Mouse (Mus musculus): Measurements from ENCODE around the gene Ptprn2. TPM values are rescaled to one million over a fixed set of nuclear protein-coding genes. Genes with fewer than 3 reads are reported as not detected.

Gene Ptprn2
- polyA plus RNA-seq, 1 experiment from 2014 or later: 10.4 TPM

GRCm38 (mm10) chr12:117261165-117261440 lies 775.6 kb downstream of the Ptprn2 start:
- H3K27me3 ChIP-seq: no peaks in the 10 kb centered on the region
- no peaks in the 10 kb centered on the region for H3K36me3 ChIP-seq
- no peak overlapping the region for H3K9ac ChIP-seq (replicated peaks)
- WGBS: 65% methylated on average over 3 of the region's 3 CpGs
- no peak overlapping the region for H3K4me3 ChIP-seq
- no peaks in the 10 kb centered on the region for H3K9me3 ChIP-seq
- no peak overlapping the region for H3K27ac ChIP-seq (replicated peaks)
- no peak for ATAC-seq (replicated peaks)
- no peak overlapping the region for H3K4me2 ChIP-seq (replicated peaks)
- H3K4me1 ChIP-seq: peaks cover 25% of the 10 kb centered on the region

GRCm38 (mm10) chr12:117262003-117262402 lies 776.5 kb downstream of the Ptprn2 start:
- Histone ChIP-seq H3K4me2 (replicated peaks) (no peak overlapping the region), H3K27me3 (no peaks in the 10 kb centered on the region), H3K9me3 (no peaks in the 10 kb centered on the region), H3K27ac (replicated peaks) (no peak overlapping the region), H3K9ac (replicated peaks) (no peak overlapping the region), H3K36me3 (no peaks in the 10 kb centered on the region), H3K4me1 (peaks cover 18% of the 10 kb centered on the region), H3K4me3 (no peak overlapping the region)
- ATAC-seq (replicated peaks): no peak
- WGBS: 69% methylated on average over 2 of the region's 2 CpGs

GRCm38 (mm10) chr12:117263081-117263480 lies 777.6 kb downstream of the Ptprn2 start:
- Histone ChIP-seq H3K36me3 (no peaks in the 10 kb centered on the region), H3K9ac (replicated peaks) (no peak overlapping the region), H3K9me3 (no peaks in the 10 kb centered on the region), H3K4me1 (peaks cover 7% of the 10 kb centered on the region), H3K27me3 (no peaks in the 10 kb centered on the region), H3K4me3 (no peak overlapping the region), H3K27ac (replicated peaks) (no peak overlapping the region), H3K4me2 (replicated peaks) (no peak overlapping the region)
- 68% methylated on average over 2 of the region's 2 CpGs for WGBS
- no peak for ATAC-seq (replicated peaks)

GRCm38 (mm10) chr12:117265211-117265610 lies 779.7 kb downstream of the Ptprn2 start:
- no peak for ATAC-seq (replicated peaks)
- Histone ChIP-seq H3K27me3 (no peaks in the 10 kb centered on the region), H3K9me3 (no peaks in the 10 kb centered on the region), H3K4me2 (replicated peaks) (no peak overlapping the region), H3K36me3 (no peaks in the 10 kb centered on the region; the same call in 1 of the 2 replicates), H3K4me1 (peaks cover 12% of the 10 kb centered on the region), H3K4me3 (no peak overlapping the region), H3K9ac (replicated peaks) (no peak overlapping the region), H3K27ac (replicated peaks) (no peak overlapping the region)
- 97% methylated on average over 1 of the region's 1 CpGs for WGBS

- Histone ChIP-seq H3K4me3 (no peak overlapping the region), H3K9me3 (no peaks in the 10 kb centered on the region), H3K4me1 (peaks cover 26% of the 10 kb centered on the region), H3K9ac (replicated peaks) (no peak overlapping the region), H3K4me2 (replicated peaks) (no peak overlapping the region), H3K27ac (replicated peaks) (peak overlapping the region; percentile 35), H3K36me3 (no peaks in the 10 kb centered on the region; the same call in 1 of the 2 replicates), H3K27me3 (no peaks in the 10 kb centered on the region)
- WGBS: 82% methylated on average over 7 of the region's 7 CpGs
- ATAC-seq (replicated peaks): peak; percentile 33; the same call in 1 of the 2 replicates
Measured at GRCm38 (mm10) chr12:117268543-117269172, 783.1 kb downstream of the Ptprn2 start.

- no peak for ATAC-seq (replicated peaks)
- H3K4me2 ChIP-seq (replicated peaks): no peak overlapping the region
- no peaks in the 10 kb centered on the region for H3K9me3 ChIP-seq
- peak overlapping the region; percentile 35 for H3K27ac ChIP-seq (replicated peaks)
- WGBS: 43% methylated on average over 4 of the region's 4 CpGs
- H3K36me3 ChIP-seq: no peaks in the 10 kb centered on the region; the same call in 1 of the 2 replicates
- peaks cover 26% of the 10 kb centered on the region for H3K4me1 ChIP-seq
- no peaks in the 10 kb centered on the region for H3K27me3 ChIP-seq
- H3K9ac ChIP-seq (replicated peaks): no peak overlapping the region
- no peak overlapping the region for H3K4me3 ChIP-seq
Measured at GRCm38 (mm10) chr12:117269310-117269709, 783.8 kb downstream of the Ptprn2 start.

- ATAC-seq (replicated peaks): no peak
- peak overlapping the region; percentile 35; the same call in 1 of the 2 replicates for H3K27ac ChIP-seq (replicated peaks)
- H3K4me1 ChIP-seq: peaks cover 26% of the 10 kb centered on the region
- H3K9me3 ChIP-seq: no peaks in the 10 kb centered on the region
- H3K27me3 ChIP-seq: no peaks in the 10 kb centered on the region
- 86% methylated on average over 4 of the region's 4 CpGs for WGBS
- H3K4me3 ChIP-seq: no peak overlapping the region
- no peaks in the 10 kb centered on the region; the same call in 1 of the 2 replicates for H3K36me3 ChIP-seq
- no peak overlapping the region for H3K9ac ChIP-seq (replicated peaks)
- H3K4me2 ChIP-seq (replicated peaks): no peak overlapping the region
Measured at GRCm38 (mm10) chr12:117270199-117270598, 784.7 kb downstream of the Ptprn2 start.

GRCm38 (mm10) chr12:117273166-117273565 lies 787.6 kb downstream of the Ptprn2 start:
- 0 out of 2 replicates have a peak, but pooled peaks have one; percentile 31 for ATAC-seq (replicated peaks)
- no peak overlapping the region for H3K4me2 ChIP-seq (replicated peaks)
- no peak overlapping the region for H3K4me3 ChIP-seq
- H3K27ac ChIP-seq (replicated peaks): peak overlapping the region; percentile 44
- H3K27me3 ChIP-seq: no peaks in the 10 kb centered on the region
- 3% methylated on average over 4 of the region's 4 CpGs for WGBS
- no peaks in the 10 kb centered on the region for H3K9me3 ChIP-seq
- H3K4me1 ChIP-seq: peaks cover 24% of the 10 kb centered on the region
- no peaks in the 10 kb centered on the region; the same call in 1 of the 2 replicates for H3K36me3 ChIP-seq
- H3K9ac ChIP-seq (replicated peaks): no peak overlapping the region

- H3K36me3 ChIP-seq: no peaks in the 10 kb centered on the region; the same call in 1 of the 2 replicates
- H3K27ac ChIP-seq (replicated peaks): no peak overlapping the region
- 62% methylated on average over 5 of the region's 5 CpGs for WGBS
Measured at GRCm38 (mm10) chr12:117274576-117274975, 789.1 kb downstream of the Ptprn2 start.

GRCm38 (mm10) chr12:117280790-117281189 lies 795.3 kb downstream of the Ptprn2 start:
- Histone ChIP-seq H3K4me1 (no peaks in the 10 kb centered on the region), H3K36me3 (peaks cover 3% of the 10 kb centered on the region; the same call in 1 of the 2 replicates), H3K27ac (replicated peaks) (no peak overlapping the region), H3K9ac (replicated peaks) (no peak overlapping the region), H3K4me3 (no peak overlapping the region), H3K27me3 (no peaks in the 10 kb centered on the region), H3K9me3 (no peaks in the 10 kb centered on the region), H3K4me2 (replicated peaks) (no peak overlapping the region)
- 92% methylated on average over 3 of the region's 3 CpGs for WGBS
- no peak for ATAC-seq (replicated peaks)

More at GRCm38 (mm10) chr12:117274576-117274975, 789.1 kb downstream of the Ptprn2 start:
- ATAC-seq (replicated peaks): no peak
- Histone ChIP-seq H3K4me1 (peaks cover 14% of the 10 kb centered on the region), H3K4me3 (no peak overlapping the region), H3K9me3 (no peaks in the 10 kb centered on the region), H3K4me2 (replicated peaks) (no peak overlapping the region), H3K9ac (replicated peaks) (no peak overlapping the region), H3K27me3 (no peaks in the 10 kb centered on the region)

GRCm38 (mm10) chr12:117282659-117283058 lies 797.1 kb downstream of the Ptprn2 start:
- ATAC-seq (replicated peaks): no peak
- Histone ChIP-seq H3K27ac (replicated peaks) (0 out of 2 replicates have a peak overlapping the region, but pooled peaks have one; percentile 27), H3K4me3 (no peak overlapping the region), H3K9me3 (no peaks in the 10 kb centered on the region), H3K27me3 (no peaks in the 10 kb centered on the region), H3K9ac (replicated peaks) (no peak overlapping the region), H3K4me2 (replicated peaks) (no peak overlapping the region), H3K36me3 (peaks cover 3% of the 10 kb centered on the region; the same call in 1 of the 2 replicates), H3K4me1 (no peaks in the 10 kb centered on the region)
- 89% methylated on average over 2 of the region's 2 CpGs for WGBS

GRCm38 (mm10) chr12:117287456-117287855 lies 801.9 kb downstream of the Ptprn2 start:
- WGBS: 75% methylated on average over 2 of the region's 2 CpGs
- no peak for ATAC-seq (replicated peaks)
- H3K9ac ChIP-seq (replicated peaks): no peak overlapping the region
- no peak overlapping the region for H3K4me3 ChIP-seq
- no peak overlapping the region for H3K27ac ChIP-seq (replicated peaks)
- H3K4me1 ChIP-seq: no peaks in the 10 kb centered on the region
- H3K9me3 ChIP-seq: no peaks in the 10 kb centered on the region
- H3K36me3 ChIP-seq: no peaks in the 10 kb centered on the region
- H3K4me2 ChIP-seq (replicated peaks): no peak overlapping the region
- H3K27me3 ChIP-seq: no peaks in the 10 kb centered on the region

- Histone ChIP-seq H3K36me3 (no peaks in the 10 kb centered on the region), H3K9me3 (no peaks in the 10 kb centered on the region), H3K4me3 (no peak overlapping the region), H3K9ac (replicated peaks) (no peak overlapping the region), H3K4me1 (no peaks in the 10 kb centered on the region), H3K4me2 (replicated peaks) (no peak overlapping the region), H3K27me3 (no peaks in the 10 kb centered on the region), H3K27ac (replicated peaks) (no peak overlapping the region)
- 73% methylated on average over 3 of the region's 3 CpGs for WGBS
- no peak for ATAC-seq (replicated peaks)
Measured at GRCm38 (mm10) chr12:117291943-117292342, 806.4 kb downstream of the Ptprn2 start.
